ENCODE assay signal across 9 mouse cellular contexts in genomic region chr4:119667454-119667853, GRCm38 (mm10). TPM values are rescaled to one million over a fixed set of nuclear protein-coding genes. Genes with fewer than 3 reads are reported as not detected.
DNase-seq lines count a peak whose midpoint lies in the region; ATAC-seq and TF ChIP-seq lines count a peak whose summit lies in the region.
"Had no signal": no experiment of that assay in that cellular context is flagged by ENCODE, and none has a peak within 500 bp of the region (broad histone marks: within the 10 kb centered on the region; RNA-seq: fewer than 3 reads in every experiment).

No protein-coding gene starts in this region.

- TF ChIP-seq POLR2A in bone marrow, adult 2 months (IDR thresholded peaks at IDR 0.05; ENCODE audit: borderline replicate concordance, control insufficient read depth, low read depth, low read length): no peak

- H3K36me3 ChIP-seq in G1E (replicated peaks): no peaks in the 10 kb centered on the region

- no peak overlapping the region for H3K27ac ChIP-seq in bone marrow, adult 2 months (ENCODE audit: control insufficient read depth, insufficient read depth, low read depth, low read length, poor library complexity)

- DNase-seq in left cerebral cortex, adult 18-20 months (ENCODE audit: low spot score in 2 of 2): peak; percentile 32 to 42
- DNase-seq in left cerebral cortex, adult 8-10 months (ENCODE audit: low spot score in 2 of 2): no peak
- DNase-seq in G1E (ENCODE audit: low spot score): peak; percentile 22
- peak; percentile 56 for DNase-seq in forelimb bud, embryonic 11.5 days (ENCODE audit: low read depth, low spot score)
- DNase-seq in kidney, postnatal 14 days: peak; percentile 18
- DNase-seq in gastrocnemius, postnatal 4 days (ENCODE audit: low spot score in 2 of 2): no peak

- TF ChIP-seq CTCF in G1E (IDR thresholded peaks at IDR 0.05; ENCODE audit: low read depth, low read length): peak; percentile 67
- peak; percentile 75 for TF ChIP-seq CTCF in bone marrow, adult 2 months (IDR thresholded peaks at IDR 0.05; ENCODE audit: control insufficient read depth, insufficient read depth, low read length)

- peaks cover 16% of the 10 kb centered on the region; the same call in 1 of the 2 replicates for H3K27me3 ChIP-seq in G1E (ENCODE audit: insufficient read depth, low read length)

- no peak for ATAC-seq in G1E (ENCODE audit: extremely low read depth, insufficient number of reproducible peaks, low FRiP score, poor library complexity, severe bottlenecking)
- 0 out of 2 replicates have a peak, but pooled peaks have one; percentile 32 for ATAC-seq in neutrophil, adult 5-6 weeks (ENCODE audit: extremely low read depth, insufficient number of reproducible peaks, low FRiP score, poor library complexity, severe bottlenecking)

- no peaks in the 10 kb centered on the region for H3K9me3 ChIP-seq in G1E (replicated peaks)
- H3K9me3 ChIP-seq: megakaryocyte, embryonic 14.5 days had no signal

- H3K4me3 ChIP-seq in G1E (ENCODE audit: low read depth, low read length): no peak overlapping the region
- H3K4me3 ChIP-seq in bone marrow, adult 2 months (replicated peaks; ENCODE audit: control insufficient read depth, low read depth, low read length): no peak overlapping the region

- no peaks in the 10 kb centered on the region for H3K4me1 ChIP-seq in G1E (ENCODE audit: insufficient read depth, low read depth, low read length)
- peaks cover 2% of the 10 kb centered on the region for H3K4me1 ChIP-seq in bone marrow, adult 2 months (ENCODE audit: control insufficient read depth, insufficient read depth, low read length)

- WGBS in bone marrow, adult 2 months: 22% methylated on average over 5 of the region's 5 CpGs

RNA-seq across cellular contexts. Expression of gene Guca2b, which starts 8.7 kb away (rescaled TPM):
- total RNA-seq in left cerebral cortex, adult 18-20 months (2021): not detected
- total RNA-seq in left cerebral cortex, adult 8-10 months (2022): not detected
- total RNA-seq in G1E (2014; fragmentation: Nextera tagmentation): not detected in 2 replicates
- total RNA-seq in G1E (2017): 0.33 TPM in 1 of 2 replicates, not detected in the other
- not detected in 2 replicates for polyA plus RNA-seq in G1E (2012)
- polyA plus RNA-seq in bone marrow, adult 2 months (2011; ENCODE audit: insufficient read depth, insufficient read length, low replicate concordance, missing spikeins): 2.2 TPM in 1 of 2 replicates, not detected in the other
- total RNA-seq in neutrophil, adult 5-6 weeks (2017): not detected in 2 replicates
- total RNA-seq in gastrocnemius, postnatal 4 days (2021): not detected

RNA-seq across cellular contexts. Expression of gene Guca2a, which starts 29.9 kb away (rescaled TPM):
- not detected for total RNA-seq in left cerebral cortex, adult 18-20 months (2021)
- total RNA-seq in left cerebral cortex, adult 8-10 months (2022): under 1 TPM in 1 of 4 experiments, not detected in 3; 0.68 TPM
- total RNA-seq in G1E (2014; fragmentation: Nextera tagmentation): not detected in 2 replicates
- not detected in 2 replicates for total RNA-seq in G1E (2017)
- not detected in 2 replicates for polyA plus RNA-seq in G1E (2012)
- not detected in 2 replicates for polyA plus RNA-seq in bone marrow, adult 2 months (2011; ENCODE audit: insufficient read depth, insufficient read length, low replicate concordance, missing spikeins)
- total RNA-seq in neutrophil, adult 5-6 weeks (2017): not detected in 2 replicates
- not detected for total RNA-seq in gastrocnemius, postnatal 4 days (2021)

Comparison
In these comparisons a context has a peak if more than half of its experiments do, and no peak if none do; other contexts are left out.
1. DNase-seq: peak in left cerebral cortex, adult 18-20 months (2 of 2), G1E (single experiment), forelimb bud, embryonic 11.5 days (single experiment) and kidney, postnatal 14 days (single experiment); none in left cerebral cortex, adult 8-10 months (0 of 2) and gastrocnemius, postnatal 4 days (0 of 2).